Mouse (Mus musculus) E14TG2a.4 (cell line): ENCODE data around the gene Crim1.
A peak's percentile ranks its signal among the peaks of the same experiment; 100 is the strongest.

ENCODE experiments used
- H3K27me3 ChIP-seq: 2 replicates; pipeline ENCODE4 v1.6.1; 2014; ENCODE audit warnings: low read length, control low read depth; ENCODE audit not compliant: insufficient read depth
- H3K36me3 ChIP-seq: 2 replicates; pipeline ENCODE4 v1.6.1; 2014; ENCODE audit warnings: low read length, control low read depth; ENCODE audit not compliant: insufficient read depth
- H3K4me1 ChIP-seq: replicated peaks from 2 replicates; pipeline ENCODE4 v1.6.1; 2014; ENCODE audit warnings: low read depth, low read length, control low read depth
- H3K4me3 ChIP-seq: replicated peaks from 2 replicates; pipeline ENCODE4 v1.5.1; 2014; ENCODE audit warnings: mild to moderate bottlenecking, low read length
- H3K9me3 ChIP-seq: 2 replicates; pipeline ENCODE4 v1.6.1; 2014; ENCODE audit warnings: low read length, control low read depth
- CTCF ChIP-seq: conservative IDR thresholded peaks from 2 replicates; pipeline ENCODE4 v1.5.1; 2014; ENCODE audit warnings: low read length
- NANOG ChIP-seq: IDR thresholded peaks from 2 replicates; pipeline ENCODE4 v1.6.1; 2014; ENCODE audit warnings: borderline replicate concordance, low read length, mixed read lengths
- POU5F1 ChIP-seq: IDR thresholded peaks from 2 replicates; pipeline ENCODE4 v1.6.1; 2014; ENCODE audit warnings: low read length, borderline replicate concordance

Gene Crim1

GRCm38 (mm10) chr17:78196184-78196583 lies 3.9 kb upstream of the Crim1 start:
- H3K4me1 ChIP-seq, result peaks cover 11% of the 10 kb centered on the region; the same call in 1 of the 2 replicates
- TF ChIP-seq NANOG (no peak), CTCF (no peak), POU5F1 (no peak)
- no peaks in the 10 kb centered on the region for H3K9me3 ChIP-seq
- H3K27me3 ChIP-seq, result peaks cover 34% of the 10 kb centered on the region
- no peaks in the 10 kb centered on the region for H3K36me3 ChIP-seq
- no peak overlapping the region for H3K4me3 ChIP-seq

GRCm38 (mm10) chr17:78197111-78197510 lies 2.9 kb upstream of the Crim1 start:
- Histone ChIP-seq H3K4me3 (no peak overlapping the region), H3K27me3 (peaks cover 44% of the 10 kb centered on the region), H3K9me3 (no peaks in the 10 kb centered on the region), H3K36me3 (no peaks in the 10 kb centered on the region), H3K4me1 (peaks cover 19% of the 10 kb centered on the region)
- peak; percentile 18 for TF ChIP-seq CTCF
- no peak for TF ChIP-seq POU5F1

- H3K9me3 ChIP-seq, result no peaks in the 10 kb centered on the region
- H3K36me3 ChIP-seq, result no peaks in the 10 kb centered on the region
- TF ChIP-seq CTCF (no peak), NANOG (no peak), POU5F1 (no peak)
- H3K4me1 ChIP-seq, result peaks cover 19% of the 10 kb centered on the region
- H3K27me3 ChIP-seq, result peaks cover 53% of the 10 kb centered on the region
- no peak overlapping the region for H3K4me3 ChIP-seq
These were observed 1.9 kb upstream of the Crim1 start for GRCm38 (mm10) chr17:78198140-78198539.

- Histone ChIP-seq H3K4me3 (peak overlapping the region; percentile 81; the same call in 1 of the 2 replicates), H3K4me1 (peaks cover 19% of the 10 kb centered on the region), H3K36me3 (no peaks in the 10 kb centered on the region), H3K9me3 (no peaks in the 10 kb centered on the region), H3K27me3 (peaks cover 56% of the 10 kb centered on the region)
- no peak for TF ChIP-seq NANOG
- TF ChIP-seq POU5F1, result no peak
- no peak for TF ChIP-seq CTCF
These were observed 1.2 kb upstream of the Crim1 start for GRCm38 (mm10) chr17:78198820-78199219.

- TF ChIP-seq POU5F1 (no peak), CTCF (no peak), NANOG (no peak)
- Histone ChIP-seq H3K27me3 (peaks cover 60% of the 10 kb centered on the region), H3K9me3 (no peaks in the 10 kb centered on the region), H3K4me1 (peaks cover 19% of the 10 kb centered on the region), H3K36me3 (no peaks in the 10 kb centered on the region), H3K4me3 (peak overlapping the region; percentile 81)
These were observed 820 bp upstream of the Crim1 start for GRCm38 (mm10) chr17:78199231-78199625.

- Histone ChIP-seq H3K4me1 (peaks cover 19% of the 10 kb centered on the region), H3K36me3 (no peaks in the 10 kb centered on the region), H3K4me3 (peak overlapping the region; percentile 88), H3K9me3 (no peaks in the 10 kb centered on the region), H3K27me3 (peaks cover 59% of the 10 kb centered on the region)
- TF ChIP-seq POU5F1 (no peak), CTCF (no peak), NANOG (no peak)
These were observed 643 bp downstream of the Crim1 start for GRCm38 (mm10) chr17:78200561-78201220.

- Histone ChIP-seq H3K4me1 (peaks cover 19% of the 10 kb centered on the region), H3K9me3 (no peaks in the 10 kb centered on the region), H3K4me3 (peak overlapping the region; percentile 88), H3K36me3 (no peaks in the 10 kb centered on the region), H3K27me3 (peaks cover 59% of the 10 kb centered on the region)
- TF ChIP-seq NANOG (no peak), POU5F1 (no peak), CTCF (no peak)
These were observed 1.4 kb downstream of the Crim1 start for GRCm38 (mm10) chr17:78201221-78202058.

GRCm38 (mm10) chr17:78202221-78202620 lies 2.2 kb downstream of the Crim1 start:
- TF ChIP-seq CTCF (no peak), NANOG (no peak), POU5F1 (no peak)
- H3K4me3 ChIP-seq, result no peak overlapping the region
- peaks cover 56% of the 10 kb centered on the region for H3K27me3 ChIP-seq
- H3K9me3 ChIP-seq, result no peaks in the 10 kb centered on the region
- H3K4me1 ChIP-seq, result peaks cover 19% of the 10 kb centered on the region
- no peaks in the 10 kb centered on the region for H3K36me3 ChIP-seq
